Mouse (Mus musculus) limb, embryonic 12.5 days (tissue): Measurements from ENCODE around the gene Timmdc1. TPM values are rescaled to one million over a fixed set of nuclear protein-coding genes. Genes with fewer than 3 reads are reported as not detected.
A peak's percentile ranks its signal among the peaks of the same experiment; 100 is the strongest.

ENCODE experiments used
- ATAC-seq: fragments of 200-750 bp; cut with Nextera tagmentation; 2 replicates; pipeline ENCODE4 v1.8.0; 2017; ENCODE audit warnings: low read depth, moderate TSS enrichment; ENCODE audit not compliant: insufficient number of reproducible peaks, insufficient read depth, low FRiP score, low TSS enrichment
- H3K27ac ChIP-seq: fragments of 300-500 bp; sonication (generic); 2 replicates; pipeline ENCODE4 v1.5.1; 2016; ENCODE audit warnings: mild to moderate bottlenecking, moderate library complexity
- H3K27me3 ChIP-seq: fragments of 300-500 bp; sonication (generic); 2 replicates; pipeline ENCODE4 v1.6.1; 2016; ENCODE audit warnings: mild to moderate bottlenecking, moderate library complexity
- H3K36me3 ChIP-seq: fragments of 300-500 bp; sonication (generic); 2 replicates; pipeline ENCODE4 v1.6.1; 2016; ENCODE audit warnings: mild to moderate bottlenecking, moderate library complexity
- H3K4me1 ChIP-seq: fragments of 300-500 bp; sonication (generic); replicated peaks from 2 replicates; pipeline ENCODE4 v1.6.1; 2016
- H3K4me2 ChIP-seq: fragments of 300-500 bp; sonication (generic); 2 replicates; pipeline ENCODE4 v1.6.1; 2016; ENCODE audit warnings: mild to moderate bottlenecking, moderate library complexity
- H3K4me3 ChIP-seq: fragments of 300-500 bp; sonication (generic); replicated peaks from 2 replicates; pipeline ENCODE4 v1.5.1; 2016; ENCODE audit warnings: mild to moderate bottlenecking
- H3K9ac ChIP-seq: fragments of 300-500 bp; sonication (generic); replicated peaks from 2 replicates; pipeline ENCODE4 v1.6.1; 2016; ENCODE audit warnings: mild to moderate bottlenecking, moderate library complexity
- H3K9me3 ChIP-seq: fragments of 300-500 bp; sonication (generic); 2 replicates; pipeline ENCODE4 v1.6.1; 2016; ENCODE audit warnings: mild to moderate bottlenecking, moderate library complexity
- WGBS: fragments of 180-500 bp; shearing (Covaris S2); methylation state at CpG from one replicate; pipeline ENCODE4 v1.1.7; 2016; 5-methylcytosine and 5-hydroxymethylcytosine counted together
- polyA plus RNA-seq: library from polyadenylated mRNA; unstranded; fragments of >200 nt; fragmentation: Nextera tagmentation; extraction: Ambion mirVana; gene quantifications from 2 replicates; pipeline ENCODE4 v1.2.1, GENCODE M21; 2016

Timmdc1 gene
- polyA plus RNA-seq, 1 experiment from 2014 or later = 30.8 TPM

GRCm38 (mm10) chr16:38458600-38459280 lies 63.7 kb downstream of the Timmdc1 start:
- ATAC-seq = no peak
- Histone ChIP-seq H3K4me3 (no peak overlapping the region), H3K4me1 (no peaks in the 10 kb centered on the region), H3K9me3 (no peaks in the 10 kb centered on the region), H3K9ac (no peak overlapping the region), H3K36me3 (no peaks in the 10 kb centered on the region), H3K27ac (no peak overlapping the region), H3K4me2 (no peak overlapping the region), H3K27me3 (no peaks in the 10 kb centered on the region)
- WGBS = 65% methylated on average over 6 of the region's 6 CpGs

GRCm38 (mm10) chr16:38456812-38457567 lies 65.5 kb downstream of the Timmdc1 start:
- Histone ChIP-seq H3K4me1 (0 out of 2 replicates have a peak, but pooled peaks cover 2% of the 10 kb centered on the region), H3K27ac (no peak overlapping the region), H3K9ac (no peak overlapping the region), H3K4me3 (no peak overlapping the region), H3K9me3 (no peaks in the 10 kb centered on the region), H3K36me3 (no peaks in the 10 kb centered on the region), H3K27me3 (no peaks in the 10 kb centered on the region), H3K4me2 (no peak overlapping the region)
- ATAC-seq = no peak
- 49% methylated on average over 11 of the region's 11 CpGs for WGBS

DNA sequence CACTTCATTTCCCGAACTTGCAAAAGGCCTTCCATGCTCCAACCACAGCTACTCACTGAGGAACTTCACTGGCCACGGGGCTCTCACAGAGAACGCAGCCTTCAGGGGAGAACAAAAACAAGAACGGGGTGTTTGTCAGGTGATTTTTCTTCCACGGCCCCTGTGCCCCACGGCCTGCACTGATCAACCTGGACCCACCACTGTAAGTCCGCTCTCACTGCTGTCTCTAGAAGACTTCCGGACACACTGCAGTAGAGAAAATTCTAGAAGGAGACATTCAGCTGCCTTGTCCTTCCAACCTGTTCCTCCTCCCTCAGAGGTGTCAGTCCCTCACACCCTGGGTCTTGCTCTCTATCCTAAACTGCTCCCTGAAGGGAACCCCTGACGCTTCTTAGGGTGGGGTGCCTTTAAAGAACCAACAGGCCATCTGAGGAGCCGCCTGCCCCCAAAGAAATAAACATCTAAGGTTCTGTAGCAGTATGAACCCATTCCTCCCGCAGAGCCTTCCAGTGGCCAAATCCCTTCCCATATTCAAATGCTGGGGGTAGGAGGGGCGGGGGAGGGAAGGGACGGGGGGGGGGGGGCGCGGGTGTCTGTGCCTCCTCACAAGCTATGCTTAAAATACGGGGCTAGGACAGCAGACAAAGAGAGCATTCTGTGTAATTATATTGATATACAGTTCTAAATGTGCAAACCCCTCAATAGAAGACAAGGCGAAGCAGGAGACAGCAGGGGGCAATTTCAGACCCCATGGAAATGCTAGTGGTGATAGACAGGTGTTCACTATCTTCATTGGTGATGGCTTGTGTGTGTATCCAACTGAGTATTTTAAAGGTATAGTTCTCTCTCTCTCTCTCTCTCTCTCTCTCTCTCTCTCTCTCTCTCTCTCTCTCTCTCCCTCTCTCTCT lies 66.7 kb downstream of the Timmdc1 start, which contains the start of gene Cd80:
Gene Cd80 (plus strand): TSS at position 51 of the 908 bp plus-strand sequence.
- Histone ChIP-seq H3K27ac (no peak within 1 kb of the TSS), H3K4me2 (no peak within 1 kb of the TSS), H3K9ac (no peak within 1 kb of the TSS), H3K27me3 (no peaks in the 10 kb centered on the region), H3K4me3 (no peak within 1 kb of the TSS), H3K4me1 (peaks cover 10% of the 10 kb centered on the region), H3K36me3 (no peaks in the 10 kb centered on the region), H3K9me3 (no peaks in the 10 kb centered on the region)
- WGBS = 74% methylated on average over 15 of the region's 17 CpGs
- ATAC-seq = no peak

DNA sequence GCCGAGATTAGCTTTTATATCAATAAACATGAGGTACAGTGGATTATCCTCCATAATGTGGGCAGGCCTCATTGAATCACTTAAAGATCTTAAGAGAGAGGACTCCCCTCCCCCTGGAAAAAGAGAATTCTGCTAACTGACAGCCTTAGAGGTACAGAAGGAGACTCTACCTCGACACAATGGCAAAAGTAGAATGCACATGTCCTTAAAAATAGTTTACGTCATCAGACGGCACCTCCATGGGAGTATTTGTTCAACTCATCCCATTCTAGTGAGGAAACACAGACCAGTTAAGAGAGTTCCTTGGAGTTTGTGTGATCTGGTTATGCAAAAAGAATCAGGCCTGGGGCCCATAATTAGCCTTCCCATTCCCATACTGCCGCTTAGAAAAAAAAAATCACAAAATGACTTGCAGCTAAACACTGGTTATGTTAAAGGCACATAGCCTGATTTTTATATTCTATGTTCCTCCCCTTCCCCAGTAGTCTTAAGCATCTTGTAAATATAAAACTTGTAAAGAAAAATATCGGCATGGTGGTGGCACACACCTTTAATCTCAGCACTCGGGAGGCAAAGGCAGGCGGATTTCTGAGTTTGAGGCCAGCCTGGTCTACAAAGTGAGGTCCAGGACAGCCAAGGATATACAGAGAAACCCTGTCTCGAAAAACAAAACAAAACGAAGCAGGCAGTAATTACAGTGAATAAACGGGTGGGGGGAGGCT lies 67.8 kb downstream of the Timmdc1 start:
- WGBS = 72% methylated on average over 11 of the region's 11 CpGs
- H3K27ac ChIP-seq = no peak overlapping the region

DNA sequence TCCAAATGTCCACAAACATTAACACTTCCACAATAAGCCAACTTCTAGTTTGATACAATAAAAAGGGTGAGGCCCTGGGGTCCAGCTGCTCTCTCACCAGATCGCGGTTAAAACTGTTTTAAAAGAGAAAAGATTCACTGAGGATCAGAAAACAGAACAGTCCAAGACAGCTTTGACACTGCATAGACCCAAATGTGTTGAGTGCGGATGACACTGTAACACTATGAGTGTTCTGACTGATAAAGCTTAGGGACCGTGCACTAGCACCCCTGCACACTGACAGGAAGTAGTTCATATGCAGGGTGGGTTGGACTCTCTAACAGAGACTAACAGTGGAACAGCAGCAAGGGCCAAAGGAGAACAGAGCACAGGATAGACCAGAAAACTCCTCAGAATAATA lies 68.5 kb downstream of the Timmdc1 start:
- H3K9me3 ChIP-seq = no peaks in the 10 kb centered on the region
- no peak overlapping the region for H3K27ac ChIP-seq
- whole genome bisulfite sequencing = 89% methylated on average over 4 of the region's 4 CpGs
- H3K4me1 ChIP-seq = peaks cover 15% of the 10 kb centered on the region
- no peak overlapping the region for H3K4me3 ChIP-seq
- no peaks in the 10 kb centered on the region for H3K27me3 ChIP-seq
- H3K9ac ChIP-seq = no peak overlapping the region
- H3K36me3 ChIP-seq = peaks cover 17% of the 10 kb centered on the region
- ATAC-seq = no peak
- no peak overlapping the region for H3K4me2 ChIP-seq

More for the DNA sequence above, 67.8 kb downstream of the Timmdc1 start:
- Histone ChIP-seq H3K4me2 (no peak overlapping the region), H3K9ac (no peak overlapping the region), H3K9me3 (no peaks in the 10 kb centered on the region), H3K27me3 (no peaks in the 10 kb centered on the region), H3K36me3 (peaks cover 9% of the 10 kb centered on the region), H3K4me1 (peaks cover 14% of the 10 kb centered on the region), H3K4me3 (no peak overlapping the region)
- ATAC-seq = no peak

GRCm38 (mm10) chr16:38453203-38453553 lies 69.3 kb downstream of the Timmdc1 start:
- Histone ChIP-seq H3K4me2 (peak overlapping the region; percentile 61), H3K9ac (peak overlapping the region; percentile 90), H3K4me3 (peak overlapping the region; percentile 68), H3K36me3 (peaks cover 24% of the 10 kb centered on the region), H3K27me3 (no peaks in the 10 kb centered on the region), H3K4me1 (peaks cover 17% of the 10 kb centered on the region), H3K9me3 (no peaks in the 10 kb centered on the region), H3K27ac (peak overlapping the region; percentile 95)
- no peak; the same call in 1 of the 2 replicates for ATAC-seq
- WGBS = 36% methylated on average over 3 of the region's 3 CpGs

GRCm38 (mm10) chr16:38452442-38453202 lies 69.8 kb downstream of the Timmdc1 start, which contains the start of gene Adprh:
Gene Adprh, minus strand, starts transcription at chr16:38452703.
- peak within 1 kb of the TSS; percentile 90 for H3K9ac ChIP-seq
- WGBS = under 1% methylated on average over 57 of the region's 61 CpGs
- peaks cover 30% of the 10 kb centered on the region for H3K36me3 ChIP-seq
- H3K9me3 ChIP-seq = no peaks in the 10 kb centered on the region
- peak within 1 kb of the TSS; percentile 68 for H3K4me3 ChIP-seq
- H3K27ac ChIP-seq = peak within 1 kb of the TSS; percentile 95
- H3K4me1 ChIP-seq = peaks cover 17% of the 10 kb centered on the region
- H3K27me3 ChIP-seq = no peaks in the 10 kb centered on the region
- ATAC-seq = peak; percentile 94
- H3K4me2 ChIP-seq = peak within 1 kb of the TSS; percentile 61

GRCm38 (mm10) chr16:38451421-38452205 lies 70.8 kb downstream of the Timmdc1 start:
- 39% methylated on average over 12 of the region's 12 CpGs for WGBS
- Histone ChIP-seq H3K27ac (peak overlapping the region; percentile 95), H3K9me3 (no peaks in the 10 kb centered on the region), H3K9ac (peak overlapping the region; percentile 90), H3K4me2 (peak overlapping the region; percentile 61), H3K36me3 (peaks cover 40% of the 10 kb centered on the region), H3K4me3 (peak overlapping the region; percentile 68), H3K27me3 (no peaks in the 10 kb centered on the region), H3K4me1 (peaks cover 17% of the 10 kb centered on the region)
- no peak for ATAC-seq

GRCm38 (mm10) chr16:38450707-38451106 lies 71.8 kb downstream of the Timmdc1 start:
- no peak for ATAC-seq
- 87% methylated on average over 7 of the region's 7 CpGs for WGBS
- Histone ChIP-seq H3K9me3 (no peaks in the 10 kb centered on the region), H3K4me2 (no peak overlapping the region), H3K4me3 (no peak overlapping the region), H3K4me1 (peaks cover 17% of the 10 kb centered on the region), H3K27ac (no peak overlapping the region), H3K36me3 (peaks cover 49% of the 10 kb centered on the region), H3K27me3 (no peaks in the 10 kb centered on the region), H3K9ac (no peak overlapping the region)
